Mouse (Mus musculus): ENCODE data around the gene Fcer1g. TPM values are rescaled to one million over a fixed set of nuclear protein-coding genes. Genes with fewer than 3 reads are reported as not detected.
A peak's percentile ranks its signal among the peaks of the same experiment; 100 is the strongest.

The Fcer1g gene
- polyA plus RNA-seq, 1 experiment from 2014 or later, result 40.7 TPM

GRCm38 (mm10) chr1:171235791-171236190, 1.6 kb upstream of the Fcer1g start:
- no peak overlapping the region for H3K27ac ChIP-seq
- peaks cover 78% of the 10 kb centered on the region for H3K36me3 ChIP-seq
- H3K9me3 ChIP-seq, result no peaks in the 10 kb centered on the region
- no peaks in the 10 kb centered on the region for H3K4me1 ChIP-seq
- ATAC-seq (ENCODE audit: insufficient number of reproducible peaks, insufficient read depth, low FRiP score, low TSS enrichment, low read depth), result no peak
- WGBS, result 85% methylated on average over 4 of the region's 4 CpGs
- H3K27me3 ChIP-seq, result no peaks in the 10 kb centered on the region
- no peak overlapping the region for H3K4me2 ChIP-seq
- H3K9ac ChIP-seq, result no peak overlapping the region
- no peak overlapping the region for H3K4me3 ChIP-seq

GRCm38 (mm10) chr1:171234538-171234937, 373 bp upstream of the Fcer1g start:
- 94% methylated on average over 4 of the region's 4 CpGs for WGBS
- Histone ChIP-seq H3K27me3 (no peaks in the 10 kb centered on the region), H3K4me1 (peaks cover 10% of the 10 kb centered on the region), H3K4me2 (no peak overlapping the region), H3K36me3 (peaks cover 66% of the 10 kb centered on the region), H3K9me3 (no peaks in the 10 kb centered on the region), H3K27ac (no peak overlapping the region), H3K4me3 (no peak overlapping the region), H3K9ac (no peak overlapping the region)
- ATAC-seq (ENCODE audit: insufficient number of reproducible peaks, insufficient read depth, low FRiP score, low TSS enrichment, low read depth), result no peak

GRCm38 (mm10) chr1:171232800-171233730, 1.1 kb downstream of the Fcer1g start:
- 80% methylated on average over 12 of the region's 12 CpGs for WGBS

GRCm38 (mm10) chr1:171232348-171232747, 1.8 kb downstream of the Fcer1g start:
- 83% methylated on average over 5 of the region's 5 CpGs for WGBS
- no peaks in the 10 kb centered on the region for H3K27me3 ChIP-seq
- H3K9ac ChIP-seq, result no peak overlapping the region
- H3K4me3 ChIP-seq, result no peak overlapping the region
- H3K9me3 ChIP-seq, result no peaks in the 10 kb centered on the region
- H3K4me1 ChIP-seq, result peaks cover 10% of the 10 kb centered on the region
- no peak overlapping the region for H3K27ac ChIP-seq
- ATAC-seq (ENCODE audit: insufficient number of reproducible peaks, insufficient read depth, low FRiP score, low TSS enrichment, low read depth), result no peak
- peaks cover 44% of the 10 kb centered on the region for H3K36me3 ChIP-seq
- no peak overlapping the region for H3K4me2 ChIP-seq

More at GRCm38 (mm10) chr1:171232800-171233730, 1.1 kb downstream of the Fcer1g start:
- peaks cover 51% of the 10 kb centered on the region for H3K36me3 ChIP-seq
- no peak overlapping the region for H3K27ac ChIP-seq
- no peaks in the 10 kb centered on the region for H3K27me3 ChIP-seq
- no peaks in the 10 kb centered on the region for H3K9me3 ChIP-seq
- peaks cover 10% of the 10 kb centered on the region for H3K4me1 ChIP-seq
- no peak overlapping the region for H3K4me2 ChIP-seq
- H3K9ac ChIP-seq, result no peak overlapping the region; the same call in 1 of the 2 replicates
- H3K4me3 ChIP-seq, result no peak overlapping the region
- ATAC-seq (ENCODE audit: insufficient number of reproducible peaks, insufficient read depth, low FRiP score, low TSS enrichment, low read depth), result no peak

- Histone ChIP-seq H3K27ac (no peak overlapping the region), H3K9me3 (no peaks in the 10 kb centered on the region), H3K4me1 (peaks cover 10% of the 10 kb centered on the region), H3K27me3 (no peaks in the 10 kb centered on the region), H3K9ac (no peak overlapping the region), H3K4me2 (no peak overlapping the region), H3K36me3 (peaks cover 39% of the 10 kb centered on the region), H3K4me3 (no peak overlapping the region)
- 48% methylated on average over 4 of the region's 4 CpGs for WGBS
- ATAC-seq (ENCODE audit: insufficient number of reproducible peaks, insufficient read depth, low FRiP score, low TSS enrichment, low read depth), result no peak
Measured at GRCm38 (mm10) chr1:171231844-171232243, 2.3 kb downstream of the Fcer1g start.

- Histone ChIP-seq H3K4me3 (no peak overlapping the region), H3K9ac (no peak overlapping the region), H3K4me2 (no peak overlapping the region), H3K27me3 (no peaks in the 10 kb centered on the region), H3K27ac (no peak overlapping the region), H3K4me1 (peaks cover 10% of the 10 kb centered on the region), H3K36me3 (peaks cover 23% of the 10 kb centered on the region), H3K9me3 (no peaks in the 10 kb centered on the region)
- 27% methylated on average over 3 of the region's 3 CpGs for WGBS
- ATAC-seq (ENCODE audit: insufficient number of reproducible peaks, insufficient read depth, low FRiP score, low TSS enrichment, low read depth), result no peak
Measured at GRCm38 (mm10) chr1:171230215-171230614, 4.0 kb downstream of the Fcer1g start.

- H3K4me2 ChIP-seq, result no peak overlapping the region
- H3K9me3 ChIP-seq, result no peaks in the 10 kb centered on the region
- 35% methylated on average over 6 of the region's 6 CpGs for WGBS
- no peak for ATAC-seq (ENCODE audit: insufficient number of reproducible peaks, insufficient read depth, low FRiP score, low TSS enrichment, low read depth)
- no peak overlapping the region for H3K9ac ChIP-seq
- H3K4me1 ChIP-seq, result peaks cover 10% of the 10 kb centered on the region
- no peaks in the 10 kb centered on the region for H3K27me3 ChIP-seq
- no peak overlapping the region for H3K27ac ChIP-seq
- no peak overlapping the region for H3K4me3 ChIP-seq
- peaks cover 18% of the 10 kb centered on the region for H3K36me3 ChIP-seq
Measured at GRCm38 (mm10) chr1:171229750-171230149, 4.4 kb downstream of the Fcer1g start.

- no peaks in the 10 kb centered on the region for H3K27me3 ChIP-seq
- H3K4me3 ChIP-seq, result no peak overlapping the region
- no peak for ATAC-seq (ENCODE audit: insufficient number of reproducible peaks, insufficient read depth, low FRiP score, low TSS enrichment, low read depth)
- H3K36me3 ChIP-seq, result no peaks in the 10 kb centered on the region
- no peak overlapping the region for H3K27ac ChIP-seq
- 69% methylated on average over 1 of the region's 1 CpGs for WGBS
- H3K4me1 ChIP-seq, result peaks cover 10% of the 10 kb centered on the region
- no peak overlapping the region for H3K9ac ChIP-seq
- H3K9me3 ChIP-seq, result no peaks in the 10 kb centered on the region
- no peak overlapping the region for H3K4me2 ChIP-seq
Measured at GRCm38 (mm10) chr1:171227879-171228278, 6.3 kb downstream of the Fcer1g start.

GRCm38 (mm10) chr1:171226780-171227179, 7.4 kb downstream of the Fcer1g start:
- H3K27me3 ChIP-seq, result no peaks in the 10 kb centered on the region
- no peak overlapping the region for H3K9ac ChIP-seq
- peaks cover 11% of the 10 kb centered on the region for H3K4me1 ChIP-seq
- no peak overlapping the region for H3K4me3 ChIP-seq
- no peak overlapping the region for H3K4me2 ChIP-seq
- 58% methylated on average over 4 of the region's 4 CpGs for WGBS
- no peaks in the 10 kb centered on the region for H3K9me3 ChIP-seq
- no peak overlapping the region; the same call in 1 of the 2 replicates for H3K27ac ChIP-seq
- no peak for ATAC-seq (ENCODE audit: insufficient number of reproducible peaks, insufficient read depth, low FRiP score, low TSS enrichment, low read depth)
- no peaks in the 10 kb centered on the region for H3K36me3 ChIP-seq

GRCm38 (mm10) chr1:171224857-171225256, 9.3 kb downstream of the Fcer1g start, which contains the start of gene Apoa2:
TSS of gene Apoa2 (plus strand) at chr1:171225054.
- H3K27ac ChIP-seq, result no peak within 1 kb of the TSS
- WGBS, result 68% methylated on average over 5 of the region's 5 CpGs
- no peak for ATAC-seq (ENCODE audit: insufficient number of reproducible peaks, insufficient read depth, low FRiP score, low TSS enrichment, low read depth)
- peaks cover 4% of the 10 kb centered on the region for H3K36me3 ChIP-seq
- H3K27me3 ChIP-seq, result no peaks in the 10 kb centered on the region
- H3K4me3 ChIP-seq, result no peak within 1 kb of the TSS
- no peak within 1 kb of the TSS for H3K9ac ChIP-seq
- no peak within 1 kb of the TSS for H3K4me2 ChIP-seq
- H3K9me3 ChIP-seq, result no peaks in the 10 kb centered on the region
- H3K4me1 ChIP-seq, result peaks cover 14% of the 10 kb centered on the region

GRCm38 (mm10) chr1:171223796-171224195, 10.4 kb downstream of the Fcer1g start:
- Histone ChIP-seq H3K9me3 (no peaks in the 10 kb centered on the region), H3K4me2 (no peak overlapping the region), H3K4me1 (peaks cover 13% of the 10 kb centered on the region), H3K27me3 (no peaks in the 10 kb centered on the region), H3K27ac (no peak overlapping the region), H3K36me3 (peaks cover 14% of the 10 kb centered on the region), H3K9ac (no peak overlapping the region), H3K4me3 (no peak overlapping the region)
- 81% methylated on average over 2 of the region's 2 CpGs for WGBS
- no peak for ATAC-seq (ENCODE audit: insufficient number of reproducible peaks, insufficient read depth, low FRiP score, low TSS enrichment, low read depth)

- WGBS, result 82% methylated on average over 6 of the region's 6 CpGs
- H3K9ac ChIP-seq, result peak overlapping the region; percentile 60
- no peaks in the 10 kb centered on the region for H3K27me3 ChIP-seq
Measured at GRCm38 (mm10) chr1:171223168-171223567, 11.0 kb downstream of the Fcer1g start.

More at GRCm38 (mm10) chr1:171223168-171223567, 11.0 kb downstream of the Fcer1g start:
- Histone ChIP-seq H3K36me3 (peaks cover 20% of the 10 kb centered on the region), H3K27ac (peak overlapping the region; percentile 89), H3K4me1 (peaks cover 13% of the 10 kb centered on the region), H3K4me2 (peak overlapping the region; percentile 50), H3K4me3 (peak overlapping the region; percentile 72), H3K9me3 (no peaks in the 10 kb centered on the region)
- no peak for ATAC-seq (ENCODE audit: insufficient number of reproducible peaks, insufficient read depth, low FRiP score, low TSS enrichment, low read depth)
